Mouse (Mus musculus): Measurements from ENCODE around the gene Myl9.
A peak's percentile ranks its signal among the peaks of the same experiment; 100 is the strongest.

- TF ChIP-seq CTCF (IDR thresholded peaks at IDR 0.05; ENCODE audit: borderline replicate concordance, insufficient read depth, low read length) (no peak), POLR2A (IDR thresholded peaks at IDR 0.05; ENCODE audit: low read depth, low read length) (0 out of 2 replicates have a peak, but pooled peaks have one; percentile 24)
These were observed 3.8 kb downstream of the Myl9 start for GRCm38 (mm10) chr2:156779036-156779435.

Data from embryonic fibroblast, embryonic 13.5 days (primary cell).